Mouse (Mus musculus): Measurements from ENCODE around the gene Chtop.
A peak's percentile ranks its signal among the peaks of the same experiment; 100 is the strongest.

Gene Chtop

DNA sequence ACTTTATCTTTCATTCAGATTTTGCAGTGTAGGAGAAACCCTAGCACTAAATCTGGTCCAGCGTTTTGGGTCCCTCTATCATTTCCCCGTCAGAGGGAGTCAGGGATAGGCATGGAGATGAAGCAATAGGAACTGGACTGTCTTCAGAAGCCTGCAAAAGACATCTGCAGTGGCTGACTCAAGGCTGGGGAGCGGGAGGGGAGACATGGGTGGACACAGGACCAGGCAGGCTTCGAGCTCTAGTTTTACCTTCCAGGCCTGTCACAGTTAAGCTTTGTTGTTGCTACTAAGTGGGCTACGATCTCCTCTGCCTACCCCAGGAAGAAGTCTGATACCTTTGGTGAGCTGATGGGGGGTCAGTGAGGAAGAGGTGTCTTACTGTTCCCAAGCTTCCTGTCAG lies 3.0 kb upstream of the Chtop start:
- DNase-seq (ENCODE audit: low spot score in 2 of 2): no peak

- no peak for DNase-seq (ENCODE audit: low spot score in 2 of 2)
Measured at GRCm38 (mm10) chr3:90509747-90510123, 437 bp upstream of the Chtop start.

- no peak for DNase-seq (ENCODE audit: low spot score in 2 of 2)
Measured at GRCm38 (mm10) chr3:90508287-90508949, 880 bp downstream of the Chtop start.

GRCm38 (mm10) chr3:90506362-90506761 lies 2.9 kb downstream of the Chtop start:
- no peak for DNase-seq (ENCODE audit: low spot score in 2 of 2)

GRCm38 (mm10) chr3:90505216-90505615 lies 4.1 kb downstream of the Chtop start:
- no peak for DNase-seq (ENCODE audit: low spot score in 2 of 2)

DNA sequence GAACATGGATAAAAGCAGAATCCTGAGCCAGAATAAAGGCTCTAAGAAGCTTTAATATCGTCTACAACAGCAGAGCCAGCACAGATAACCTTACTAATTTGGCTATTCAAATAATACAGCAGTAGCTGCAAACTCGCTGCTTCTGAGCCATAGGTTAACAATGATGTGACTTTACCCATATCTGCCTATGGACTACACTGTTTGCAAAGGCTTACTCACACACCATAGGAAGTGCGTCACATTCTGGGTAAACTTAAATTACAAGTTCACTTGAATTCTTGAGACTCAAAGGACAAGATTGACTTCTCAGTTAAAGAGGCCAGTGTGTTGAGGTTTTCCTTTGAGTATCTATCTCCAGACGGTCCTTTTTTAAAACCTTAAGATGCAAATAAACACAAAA lies 5.9 kb downstream of the Chtop start:
- DNase-seq (ENCODE audit: low spot score in 2 of 2): no peak

DNA sequence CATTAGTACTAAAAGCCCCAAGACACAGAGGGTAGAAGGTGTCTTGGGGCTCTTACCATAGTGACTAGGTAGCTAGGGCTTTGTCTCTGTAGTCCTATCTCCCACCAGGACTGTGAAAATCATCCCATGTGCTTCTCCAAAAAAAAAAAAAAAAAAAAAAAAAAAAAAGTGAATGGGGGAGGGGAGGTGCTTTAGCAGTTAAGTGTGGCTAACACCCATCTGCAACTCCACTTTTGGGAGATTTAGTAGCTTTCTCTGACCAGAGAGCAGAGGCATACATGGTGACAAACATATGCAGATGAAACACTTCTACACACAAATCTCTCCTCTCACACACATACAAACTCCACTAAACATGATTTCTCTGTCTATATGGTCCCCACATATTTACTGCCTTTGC lies 11.7 kb downstream of the Chtop start:
- DNase-seq (ENCODE audit: low spot score in 2 of 2): no peak

GRCm38 (mm10) chr3:90495850-90496525 lies 13.3 kb downstream of the Chtop start:
- DNase-seq (ENCODE audit: low spot score in 2 of 2): no peak

DNA sequence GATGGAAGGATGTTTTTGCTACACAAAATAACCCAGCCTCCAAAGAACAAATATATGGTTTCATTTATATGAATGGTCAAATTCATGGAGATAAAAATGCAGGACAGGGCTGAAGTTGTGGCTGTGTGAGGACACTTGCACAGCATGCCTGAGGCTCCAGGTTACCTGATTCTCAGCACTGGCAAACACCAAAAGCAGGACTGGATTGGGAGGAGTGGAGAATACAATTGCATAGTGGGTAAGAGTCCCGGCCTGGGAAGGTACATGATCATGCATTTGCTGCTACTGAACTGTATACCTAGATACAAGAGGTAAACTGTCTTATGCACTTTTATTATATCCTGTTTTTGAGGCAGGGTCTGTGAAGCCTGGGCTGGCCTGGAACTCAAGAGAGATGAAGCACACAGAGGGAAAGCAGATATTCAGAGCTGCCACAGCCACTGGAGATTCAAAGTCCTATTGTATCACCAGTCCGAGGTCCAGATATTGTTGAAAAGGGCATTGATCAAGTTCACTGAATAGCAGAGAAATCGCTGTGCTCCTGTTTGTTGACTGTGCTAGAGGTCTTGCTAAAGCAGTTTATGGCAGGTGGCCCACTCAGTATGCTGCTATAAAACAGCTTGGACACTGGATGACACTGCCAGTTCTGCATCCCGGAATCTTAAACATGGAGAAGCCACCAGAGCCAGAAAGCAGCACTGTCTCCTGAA lies 15.3 kb downstream of the Chtop start:
- DNase-seq (ENCODE audit: low spot score in 2 of 2): no peak

GRCm38 (mm10) chr3:90491350-90491749 lies 17.9 kb downstream of the Chtop start:
- no peak for DNase-seq (ENCODE audit: low spot score in 2 of 2)

DNA sequence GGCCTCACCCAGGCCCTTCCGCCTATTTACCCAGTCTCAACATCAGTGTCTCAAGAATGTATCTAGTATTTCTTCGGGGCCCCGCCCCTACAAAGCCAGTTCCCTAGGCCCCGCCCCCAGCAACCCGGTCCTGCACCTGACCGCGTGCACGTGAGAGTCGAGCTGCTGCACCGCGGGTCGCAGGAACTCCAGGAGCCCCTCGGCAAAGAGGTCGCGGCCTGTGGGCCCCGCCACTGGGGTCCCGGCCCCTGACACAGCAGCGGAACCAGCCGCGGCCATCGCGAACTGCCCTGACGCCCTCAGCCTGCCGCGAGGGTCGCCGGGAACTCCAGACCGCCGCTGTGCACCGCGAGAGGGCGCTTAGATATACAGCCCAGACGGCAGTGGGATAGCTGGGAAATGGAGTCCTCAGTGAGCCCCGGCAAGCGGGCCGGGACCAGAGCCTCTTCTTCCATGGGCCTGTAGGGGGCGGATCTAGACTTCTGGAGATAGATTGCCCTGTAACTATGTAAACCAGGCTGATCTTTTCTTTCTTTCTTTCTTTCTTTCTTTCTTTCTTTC lies 18.5 kb downstream of the Chtop start, which contains the start of gene Snapin:
Snapin (minus strand) TSS at position 338 of the 561 bp plus-strand sequence.
- peak; percentile 89 to 96 for DNase-seq (ENCODE audit: low spot score in 2 of 2)

DNA sequence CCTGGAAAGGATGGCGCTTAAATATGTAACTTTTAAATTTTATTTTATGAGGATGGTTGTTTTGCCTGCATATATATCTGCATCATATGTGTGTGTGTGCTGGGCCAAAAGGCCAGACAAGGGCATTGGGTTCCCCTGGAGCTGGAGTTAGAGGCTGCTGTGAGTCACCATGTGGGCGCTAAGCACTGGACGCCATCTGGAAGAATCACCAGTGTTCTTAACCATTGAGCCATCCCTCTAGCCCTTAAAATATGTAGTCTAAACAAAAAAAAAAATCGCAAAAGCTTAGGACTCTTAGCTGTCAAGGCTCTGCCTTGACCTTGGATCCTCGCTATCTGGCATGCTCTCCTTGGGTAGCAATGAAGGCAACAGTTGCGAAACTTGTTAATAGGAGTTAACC lies 20.7 kb downstream of the Chtop start:
- no peak for DNase-seq (ENCODE audit: low spot score in 2 of 2)

GRCm38 (mm10) chr3:90486998-90487397 lies 22.3 kb downstream of the Chtop start:
- DNase-seq (ENCODE audit: low spot score in 2 of 2): no peak

DNA sequence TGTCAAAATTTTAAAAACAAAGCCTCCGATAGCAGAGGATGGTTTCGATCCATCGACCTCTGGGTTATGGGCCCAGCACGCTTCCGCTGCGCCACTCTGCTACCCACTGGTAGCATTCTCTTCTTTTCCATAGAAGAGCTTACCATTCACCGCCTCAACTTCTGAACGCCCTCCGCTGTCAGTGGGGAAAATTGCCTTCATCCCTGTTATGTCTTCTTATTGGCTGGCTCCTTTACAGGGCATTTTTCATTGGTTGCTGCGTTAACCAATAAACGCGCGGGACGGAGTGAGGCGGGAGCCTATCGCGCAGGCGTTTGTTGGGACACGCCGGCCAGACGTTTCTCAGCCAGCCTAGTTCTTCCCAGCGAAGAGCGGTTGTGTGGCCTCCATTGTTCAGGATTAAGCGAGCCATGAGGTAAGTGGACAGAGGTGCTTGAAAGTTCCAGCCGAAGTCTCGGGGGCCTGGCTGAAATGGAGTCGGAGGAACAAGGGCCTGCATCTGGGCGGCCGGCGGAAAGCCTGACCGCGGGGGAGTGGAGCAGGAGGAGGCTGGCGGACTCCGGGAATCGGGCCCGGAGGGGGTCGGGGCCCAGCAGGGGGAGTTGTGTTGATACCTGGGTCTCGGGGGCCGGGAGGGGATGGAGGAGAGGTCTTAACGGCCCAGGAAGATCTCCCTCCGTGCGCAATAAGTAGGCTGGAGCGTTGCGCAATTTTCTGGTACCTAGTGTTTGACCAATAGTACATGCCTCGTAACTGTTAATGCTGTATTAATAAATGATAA lies 33.3 kb downstream of the Chtop start, which contains the start of gene Ilf2:
Ilf2 (plus strand) TSS at position 296 of the 781 bp plus-strand sequence.
- peak; percentile 96 to 97 for DNase-seq (ENCODE audit: low spot score in 2 of 2)

DNA sequence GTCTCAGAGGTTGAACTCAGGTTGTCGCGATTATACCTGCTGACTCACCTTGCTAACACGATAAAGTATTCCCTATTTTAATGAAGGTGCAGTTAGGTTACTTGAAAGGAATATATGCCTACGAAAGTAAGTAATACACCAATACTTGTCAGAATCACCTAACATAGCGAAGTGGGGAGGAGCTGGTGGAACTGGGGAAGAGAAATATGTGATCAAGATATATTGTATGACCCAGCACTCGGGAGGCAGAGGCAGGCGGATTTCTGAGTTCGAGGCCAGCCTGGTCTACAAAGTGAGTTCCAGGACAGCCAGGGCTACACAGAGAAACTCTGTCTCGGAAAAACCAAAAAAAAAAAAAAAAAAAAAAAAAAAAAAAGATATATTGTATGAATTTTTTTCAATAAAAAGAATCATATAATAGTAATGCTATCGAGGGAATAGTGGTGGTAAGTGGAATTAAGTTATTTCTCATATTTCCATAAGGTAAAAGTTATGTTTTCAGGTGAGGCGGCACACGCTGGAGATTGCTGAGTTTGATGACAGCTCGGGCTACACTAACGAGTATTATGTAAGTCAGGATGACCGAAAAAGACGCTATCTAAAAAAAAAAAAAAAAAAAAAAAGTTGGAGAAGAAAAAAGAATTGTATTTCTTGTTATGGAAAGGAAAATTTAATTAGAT lies 34.0 kb downstream of the Chtop start:
- DNase-seq (ENCODE audit: low spot score in 2 of 2): no peak

GRCm38 (mm10) chr3:90472213-90472612 lies 37.1 kb downstream of the Chtop start:
- no peak for DNase-seq (ENCODE audit: low spot score in 2 of 2)

GRCm38 (mm10) chr3:90467618-90468300 lies 41.5 kb downstream of the Chtop start:
- DNase-seq (ENCODE audit: low spot score in 2 of 2): no peak

GRCm38 (mm10) chr3:90466311-90466766 lies 43.0 kb downstream of the Chtop start:
- peak in 1 of 2 experiments; percentile 43 for DNase-seq (ENCODE audit: low spot score in 2 of 2)

DNA sequence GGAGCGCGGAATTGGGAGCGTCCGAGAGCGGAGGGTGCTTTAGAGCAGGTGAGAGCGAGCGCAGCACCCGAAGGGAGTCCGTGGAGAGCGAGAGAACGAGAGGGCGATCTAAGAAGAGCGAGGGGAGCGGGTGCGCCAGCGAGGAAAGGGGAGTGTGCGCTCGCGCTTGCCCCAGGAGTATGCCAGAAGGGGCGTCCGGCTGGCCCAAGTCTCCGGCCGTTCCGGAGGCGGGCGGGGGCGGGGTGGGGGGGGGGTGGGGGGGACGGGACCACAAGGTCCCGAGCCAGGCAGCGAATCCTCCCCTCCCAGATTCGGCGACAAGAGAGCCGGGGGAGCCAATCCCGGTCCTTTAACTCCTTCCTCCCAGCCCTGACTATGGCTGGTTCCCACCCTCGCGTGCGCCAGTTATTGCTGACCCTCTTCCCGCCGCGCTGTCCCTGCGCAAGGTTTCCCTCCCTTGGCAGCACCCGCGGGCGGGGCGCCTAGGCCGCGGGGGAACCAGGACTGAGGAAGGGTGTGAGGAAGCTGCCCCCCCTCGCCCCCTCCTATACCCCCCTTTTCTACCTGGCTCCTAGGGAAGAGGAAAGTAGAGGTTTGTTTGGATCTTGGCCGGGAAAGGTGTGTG lies 43.5 kb downstream of the Chtop start, which contains the start of gene Npr1:
Npr1 (minus strand) TSS at position 181 of the 625 bp plus-strand sequence.
- DNase-seq (ENCODE audit: low spot score in 2 of 2): no peak

Data from frontal cortex, postnatal 10 days (tissue).